Mouse (Mus musculus) MEL (cell line): ENCODE measurements around the gene Ugt1a9. TPM values are rescaled to one million over a fixed set of nuclear protein-coding genes. Genes with fewer than 3 reads are reported as not detected.

Experiments
- DNase-seq: peaks from one replicate; pipeline ENCODE4 v3.0.0; 2011; ENCODE audit warnings: low read depth, low spot score
- H3K27ac ChIP-seq: 2 replicates; pipeline ENCODE4 v1.5.1; 2012; ENCODE audit warnings: low read depth, mild to moderate bottlenecking, control low read depth, low read length, moderate library complexity; ENCODE audit not compliant: control insufficient read depth
- H3K27me3 ChIP-seq, 2 experiments: fragments of 150-350 bp in 1 of 2; sonication (generic) in 1 of 2; 2 replicates each; pipeline ENCODE4 v1.6.1; 2012; ENCODE audit warnings: low read length in 2 of 2, mild to moderate bottlenecking in 2 of 2, improper control_type of control experiment in 1 of 2, moderate library complexity in 1 of 2; ENCODE audit not compliant: insufficient read depth in 2 of 2, control insufficient read depth in 1 of 2
- H3K36me3 ChIP-seq, 2 experiments: 2 replicates each; pipeline ENCODE4 v1.6.1; 2012 to 2014; ENCODE audit warnings: low read length in 2 of 2, improper control_type of control experiment in 1 of 2, inconsistent platforms in 1 of 2, mild to moderate bottlenecking in 1 of 2; ENCODE audit not compliant: insufficient read depth in 2 of 2, control insufficient read depth in 1 of 2
- H3K4me1 ChIP-seq, 2 experiments: fragments of 150-350 bp in 1 of 2; sonication (generic) in 1 of 2; 2 replicates each; pipeline ENCODE4 v1.6.1; 2012; ENCODE audit warnings: low read length in 2 of 2, improper control_type of control experiment in 1 of 2, mild to moderate bottlenecking in 1 of 2; ENCODE audit not compliant: insufficient read depth in 2 of 2, control insufficient read depth in 1 of 2
- H3K4me3 ChIP-seq, 2 experiments: fragments of 150-350 bp in 1 of 2; sonication (generic) in 1 of 2; 2 replicates each; pipeline ENCODE4 v1.5.1; 2012; ENCODE audit warnings: low read depth in 2 of 2, low read length in 2 of 2, mild to moderate bottlenecking in 2 of 2, moderate library complexity in 2 of 2, control low read depth in 1 of 2, improper control_type of control experiment in 1 of 2; ENCODE audit not compliant: control insufficient read depth in 1 of 2, insufficient read depth in 1 of 2
- H3K79me2 ChIP-seq: 2 replicates; pipeline ENCODE4 v1.6.1; 2012; ENCODE audit warnings: mild to moderate bottlenecking, low read length, moderate library complexity; ENCODE audit not compliant: control insufficient read depth, poor library complexity, insufficient read depth
- H3K9ac ChIP-seq: 2 replicates; pipeline ENCODE4 v1.6.1; 2012; ENCODE audit warnings: low read depth, mild to moderate bottlenecking, control low read depth, low read length, moderate library complexity; ENCODE audit not compliant: control insufficient read depth, poor library complexity, severe bottlenecking
- H3K9me3 ChIP-seq: fragments of 150-350 bp; sonication (generic); replicated peaks from 2 replicates; pipeline ENCODE4 v1.6.1; 2012; ENCODE audit warnings: mild to moderate bottlenecking, low read length, improper control_type of control experiment, moderate library complexity; ENCODE audit not compliant: insufficient read depth
- BHLHE40 ChIP-seq: IDR thresholded peaks from 2 replicates; pipeline ENCODE4 v1.6.1; 2012; ENCODE audit warnings: low read depth, mild to moderate bottlenecking, inconsistent platforms, low read length, improper control_type of control experiment, borderline replicate concordance
- CHD1 ChIP-seq: IDR thresholded peaks from 2 replicates; pipeline ENCODE4 v1.6.1; 2012; ENCODE audit warnings: low read depth, mild to moderate bottlenecking, inconsistent platforms, low read length, improper control_type of control experiment
- CHD2 ChIP-seq: IDR thresholded peaks from 2 replicates; pipeline ENCODE4 v1.6.1; 2011; ENCODE audit warnings: low read length, improper control_type of control experiment
- ELF1 ChIP-seq: IDR thresholded peaks from 2 replicates; pipeline ENCODE4 v1.6.1; 2014; ENCODE audit warnings: low read depth, mild to moderate bottlenecking, inconsistent platforms, low read length, improper control_type of control experiment, moderate library complexity
- GATA1 ChIP-seq: IDR thresholded peaks from 2 replicates; pipeline ENCODE4 v1.6.1; 2011; ENCODE audit warnings: low read depth, low read length, improper control_type of control experiment
- JUND ChIP-seq: IDR thresholded peaks from 2 replicates; pipeline ENCODE4 v1.6.1; 2011; ENCODE audit warnings: low read depth, mild to moderate bottlenecking, improper control_type of control experiment, low read length
- KAT2A ChIP-seq: conservative IDR thresholded peaks from 2 replicates; pipeline ENCODE4 v1.6.1; 2012; ENCODE audit warnings: low read depth, low read length, improper control_type of control experiment, inconsistent platforms
- MEF2A ChIP-seq: IDR thresholded peaks from 2 replicates; pipeline ENCODE4 v1.6.1; 2014; ENCODE audit warnings: low read depth, mild to moderate bottlenecking, inconsistent platforms, low read length, improper control_type of control experiment; ENCODE audit not compliant: poor library complexity, insufficient replicate concordance, severe bottlenecking; ENCODE audit errors: extremely low read depth
- NRF1 ChIP-seq: IDR thresholded peaks from 2 replicates; pipeline ENCODE4 v1.6.1; 2014; ENCODE audit warnings: low read depth, mild to moderate bottlenecking, inconsistent platforms, low read length, improper control_type of control experiment, moderate library complexity; ENCODE audit not compliant: poor library complexity, insufficient read depth, severe bottlenecking
- POLR2AphosphoS5 ChIP-seq: IDR thresholded peaks from 2 replicates; pipeline ENCODE4 v1.6.1; 2012; ENCODE audit warnings: low read depth, borderline replicate concordance, mild to moderate bottlenecking, inconsistent platforms, low read length, moderate library complexity, mixed read lengths
- SIN3A ChIP-seq: IDR thresholded peaks from 2 replicates; pipeline ENCODE4 v1.6.1; 2012; ENCODE audit warnings: low read length, improper control_type of control experiment, inconsistent platforms
- SMC3 ChIP-seq: IDR thresholded peaks from 2 replicates; pipeline ENCODE4 v1.6.1; 2011; ENCODE audit warnings: low read depth, low read length, improper control_type of control experiment
- TAL1 ChIP-seq: IDR thresholded peaks from 2 replicates; pipeline ENCODE4 v1.6.1; 2012; ENCODE audit warnings: mild to moderate bottlenecking, inconsistent platforms, low read length, moderate library complexity, mixed read lengths
- TBP ChIP-seq: IDR thresholded peaks from 2 replicates; pipeline ENCODE4 v1.8.0; 2011; ENCODE audit warnings: low read depth, low read length, improper control_type of control experiment
- UBTF ChIP-seq: IDR thresholded peaks from 2 replicates; pipeline ENCODE4 v1.6.1; 2012; ENCODE audit warnings: low read depth, mild to moderate bottlenecking, inconsistent platforms, low read length, improper control_type of control experiment, moderate library complexity, borderline replicate concordance; ENCODE audit not compliant: insufficient read depth
- USF1 ChIP-seq: IDR thresholded peaks from 2 replicates; pipeline ENCODE4 v1.6.1; 2014; ENCODE audit warnings: low read depth, mild to moderate bottlenecking, inconsistent platforms, low read length, improper control_type of control experiment, moderate library complexity
- USF2 ChIP-seq, 2 experiments: IDR thresholded peaks; 2 replicates each; pipeline ENCODE4 v1.6.1; 2011 to 2012; ENCODE audit warnings: improper control_type of control experiment in 2 of 2, low read length in 2 of 2, borderline replicate concordance in 1 of 2, inconsistent platforms in 1 of 2, low read depth in 1 of 2, mild to moderate bottlenecking in 1 of 2; ENCODE audit not compliant: insufficient read depth in 1 of 2
- ZC3H11A ChIP-seq: IDR thresholded peaks from 2 replicates; pipeline ENCODE4 v1.6.1; 2012; ENCODE audit warnings: low read depth, mild to moderate bottlenecking, inconsistent platforms, low read length, improper control_type of control experiment
- ZNF384 ChIP-seq: IDR thresholded peaks from 2 replicates; pipeline ENCODE4 v1.6.1; 2012; ENCODE audit warnings: low read depth, mild to moderate bottlenecking, inconsistent platforms, low read length, improper control_type of control experiment
- polyA plus RNA-seq, 2 experiments: library from polyadenylated mRNA; stranded (reverse) in 1 of 2; unstranded in 1 of 2; fragments of >175 nt in 1 of 2; fragments of >200 nt in 1 of 2; gene quantifications; 2 replicates each; pipeline versions ENCODE4 v1.2.1 to v1.2.4; 2012; ENCODE audit warnings: low replicate concordance in 2 of 2, low read depth in 1 of 2; ENCODE audit not compliant: insufficient read length in 2 of 2, insufficient read depth in 1 of 2, missing spikeins in 1 of 2
- total RNA-seq: library from RNA; depleted of rRNA; stranded (reverse); fragments of 300-350 nt; gene quantifications from 2 replicates; pipeline ENCODE4 v1.2.3, GENCODE M21; 2012

Gene Ugt1a9
- total and polyA plus RNA-seq, 3 experiments = not detected

DNA sequence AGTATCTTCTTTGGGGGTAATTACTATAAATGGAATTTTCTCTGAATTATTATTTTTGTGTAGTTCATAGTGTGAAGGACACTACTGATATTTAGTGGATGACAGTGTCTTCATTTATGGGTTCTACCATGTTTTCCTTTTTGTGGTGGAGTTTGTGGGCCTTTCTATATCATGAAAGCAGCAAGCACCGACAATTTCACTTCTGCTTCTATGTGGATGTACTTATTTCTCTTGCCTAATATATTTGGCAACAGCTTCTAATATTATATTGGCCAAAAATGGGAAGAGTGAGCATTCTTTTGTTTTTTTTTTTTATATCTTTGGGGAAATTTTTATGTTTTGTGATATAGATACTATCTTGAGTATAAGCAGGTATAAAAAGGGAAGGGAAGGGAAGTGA is 11.1 kb downstream of the Ugt1a9 start:
- no peak overlapping the region for H3K4me3 ChIP-seq
- no peak overlapping the region for H3K27ac ChIP-seq
- H3K9ac ChIP-seq = no peak overlapping the region
- H3K9me3 ChIP-seq = no peaks in the 10 kb centered on the region
- TF ChIP-seq ELF1 (no peak), POLR2AphosphoS5 (no peak), TBP (no peak), BHLHE40 (no peak), USF1 (no peak), GATA1 (no peak), SIN3A (no peak), TAL1 (no peak), NRF1 (no peak), JUND (no peak), MEF2A (no peak), KAT2A (no peak), ZNF384 (no peak), UBTF (no peak), USF2 (IDR thresholded peaks at IDR 0.05; ENCODE audit: borderline replicate concordance in 1 of 2, insufficient read depth in 1 of 2, low read depth in 1 of 2, low read length in 2 of 2) (no peak)
- DNase-seq = no peak
- H3K36me3 ChIP-seq = no peaks in the 10 kb centered on the region
- H3K4me1 ChIP-seq = no peaks in the 10 kb centered on the region
- H3K27me3 ChIP-seq = peaks cover 2 to 3% of the 10 kb centered on the region in 2 experiments; a peak in 3 of 4 replicates
- H3K79me2 ChIP-seq = no peaks in the 10 kb centered on the region

DNA sequence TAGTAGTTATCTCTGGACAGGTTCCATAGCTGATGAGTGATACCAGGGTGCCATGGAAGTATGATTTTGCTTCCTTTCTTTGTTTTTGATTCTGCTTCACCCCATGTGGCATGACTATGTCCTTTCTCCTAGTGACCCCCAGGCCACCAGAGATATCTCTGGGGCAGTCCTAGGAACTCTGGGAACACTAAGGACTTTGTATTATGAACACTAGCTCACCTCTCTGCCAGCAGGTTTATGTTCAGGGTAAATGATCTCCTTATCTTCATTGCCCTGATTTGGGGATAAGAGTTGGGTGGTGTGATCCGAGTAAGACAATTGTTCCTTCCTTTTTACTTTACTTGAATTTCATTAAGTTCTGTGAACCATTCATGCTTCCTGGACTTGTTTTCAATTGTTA is 15.5 kb downstream of the Ugt1a9 start:
- Histone ChIP-seq H3K36me3 (no peaks in the 10 kb centered on the region), H3K27ac (no peak overlapping the region), H3K4me3 (no peak overlapping the region)
- TF ChIP-seq ZC3H11A (no peak), ELF1 (no peak), UBTF (no peak), CHD1 (no peak), CHD2 (no peak), BHLHE40 (no peak), USF1 (no peak), SMC3 (no peak)
- TF ChIP-seq, all 39 proteins: peak for 0
- no peak overlapping the region for H3K9ac ChIP-seq
- H3K27me3 ChIP-seq = peaks cover 3 to 6% of the 10 kb centered on the region in 2 experiments; a peak in 3 of 4 replicates
- no peak for DNase-seq
- H3K79me2 ChIP-seq = no peaks in the 10 kb centered on the region
- no peaks in the 10 kb centered on the region for H3K4me1 ChIP-seq
- H3K9me3 ChIP-seq = no peaks in the 10 kb centered on the region
